Mouse (Mus musculus) heart, adult 2 months (tissue): ENCODE data around the gene Slc51a. TPM values are rescaled to one million over a fixed set of nuclear protein-coding genes. Genes with fewer than 3 reads are reported as not detected.

ENCODE experiments used
- DNase-seq, 2 experiments: peaks; one replicate each; pipeline ENCODE4 v3.0.0; 2021
- H3K27ac ChIP-seq: fragments of 200-600 bp; 2 replicates; pipeline ENCODE4 v1.8.1; 2022
- H3K27me3 ChIP-seq: fragments of 200-500 bp; 2 replicates; pipeline ENCODE4 v1.6.1; 2012; ENCODE audit warnings: mild to moderate bottlenecking, low read length, inconsistent platforms, mixed read lengths; ENCODE audit not compliant: control insufficient read depth, insufficient read depth
- H3K36me3 ChIP-seq: fragments of 200-500 bp; 2 replicates; pipeline ENCODE4 v1.6.1; 2012; ENCODE audit warnings: low read length, inconsistent platforms; ENCODE audit not compliant: control insufficient read depth, insufficient read depth
- H3K4me1 ChIP-seq: fragments of 200-500 bp; 2 replicates; pipeline ENCODE4 v1.6.1; 2011; ENCODE audit warnings: low read length; ENCODE audit not compliant: control insufficient read depth, insufficient read depth
- H3K4me3 ChIP-seq: fragments of 200-600 bp; 2 replicates; pipeline ENCODE4 v1.8.1; 2022
- H3K79me2 ChIP-seq: fragments of 200-500 bp; replicated peaks from 2 replicates; pipeline ENCODE4 v1.6.1; 2012; ENCODE audit warnings: mild to moderate bottlenecking, inconsistent platforms, low read length, moderate library complexity, mixed read lengths; ENCODE audit not compliant: control insufficient read depth, insufficient read depth
- H3K9ac ChIP-seq: fragments of 200-500 bp; 2 replicates; pipeline ENCODE4 v1.6.1; 2012; ENCODE audit warnings: low read depth, mild to moderate bottlenecking, control low read depth, inconsistent platforms, low read length, mixed read lengths
- CTCF ChIP-seq: fragments of 200-600 bp; IDR thresholded peaks from 2 replicates; pipeline ENCODE4 v1.8.1; 2022; ENCODE audit warnings: antibody characterized with exemption, mild to moderate bottlenecking, moderate library complexity
- EP300 ChIP-seq: fragments of 200-500 bp; IDR thresholded peaks from 2 replicates; pipeline ENCODE4 v1.6.1; 2011; ENCODE audit warnings: low read depth, low read length, control low read depth; ENCODE audit not compliant: insufficient read depth
- POLR2A ChIP-seq: fragments of 200-500 bp; IDR thresholded peaks from 2 replicates; pipeline ENCODE4 v1.6.1; 2011; ENCODE audit warnings: mild to moderate bottlenecking, low read depth, low read length, control low read depth; ENCODE audit not compliant: insufficient read depth
- WGBS: fragments of 180-500 bp; shearing (Covaris S2); methylation state at CpG from one replicate; pipeline ENCODE4 v1.1.7; 2018; 5-methylcytosine and 5-hydroxymethylcytosine counted together
- intact Hi-C: fragments of 180-260 bp; cut with DNase I; formaldehyde crosslinking; loops from one replicate; pipeline ENCODE4 v1.15.1; 2025
- polyA plus RNA-seq: library from polyadenylated mRNA; depleted of rRNA; stranded (reverse); fragments of >200 nt; gene quantifications from 2 replicates; pipeline ENCODE4 v1.2.3, GENCODE M21; 2012
- total RNA-seq, 2 experiments: library from RNA; stranded (reverse); gene quantifications; 2 replicates each; pipeline ENCODE4 v1.2.3; 2021

Slc51a gene
- total and polyA plus RNA-seq, 3 experiments: 0.55 to 1.1 (median 0.63) TPM

DNA sequence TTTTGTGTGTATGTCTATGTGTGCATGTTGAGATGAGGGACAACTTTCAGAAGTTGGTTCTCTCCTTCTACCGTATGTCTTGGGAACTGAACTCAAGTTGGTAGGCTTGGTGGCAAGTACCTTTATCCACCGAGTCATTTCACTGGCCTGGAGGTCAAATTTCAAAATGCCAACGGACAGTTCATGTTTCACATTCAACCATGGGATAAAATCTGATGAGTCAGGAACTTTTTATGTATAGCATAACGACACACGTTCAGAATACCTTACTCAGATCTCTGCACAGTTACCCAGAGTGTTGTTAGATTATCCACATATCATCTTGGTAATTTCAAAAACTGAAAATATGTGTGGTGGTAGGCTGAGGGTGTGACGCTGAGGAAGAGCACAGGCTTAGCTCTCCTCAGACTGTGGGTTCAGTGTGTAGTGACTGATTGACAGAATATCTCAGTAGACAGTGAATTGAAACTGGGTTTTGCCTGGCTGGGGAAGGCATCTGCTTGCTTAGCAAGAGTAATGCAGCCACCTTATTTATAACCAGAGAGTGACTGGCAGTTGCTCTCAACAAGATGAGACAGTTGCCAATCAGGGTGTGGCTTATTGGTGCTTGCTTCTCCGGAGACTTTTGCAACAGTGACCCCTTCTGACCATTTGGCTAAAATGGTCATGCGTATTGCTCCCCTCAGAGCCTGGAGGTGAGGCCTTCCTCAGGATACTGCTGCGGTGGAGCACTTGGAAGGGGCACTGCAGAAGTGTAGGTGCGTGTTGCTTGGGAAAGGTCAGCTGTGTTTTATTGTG lies 29.9 kb downstream of the Slc51a start:
- intact Hi-C loops: loop anchor here (2.0 kb wide), 1 partner anchor 87 kb away; no protein-coding TSS in a partner anchor
- Histone ChIP-seq H3K36me3 (peaks cover 3% of the 10 kb centered on the region; the same call in 1 of the 2 replicates), H3K27ac (peak overlapping the region; percentile 59), H3K4me3 (no peak overlapping the region), H3K79me2 (peaks cover 3% of the 10 kb centered on the region; the same call in 1 of the 2 replicates), H3K9ac (no peak overlapping the region; the same call in 1 of the 2 replicates), H3K4me1 (peaks cover 2% of the 10 kb centered on the region), H3K27me3 (no peaks in the 10 kb centered on the region)
- WGBS: 50% methylated on average over 10 of the region's 10 CpGs
- TF ChIP-seq POLR2A (no peak), CTCF (peak; percentile 79), EP300 (peak; percentile 85)
- peak; percentile 49 to 66 for DNase-seq

DNA sequence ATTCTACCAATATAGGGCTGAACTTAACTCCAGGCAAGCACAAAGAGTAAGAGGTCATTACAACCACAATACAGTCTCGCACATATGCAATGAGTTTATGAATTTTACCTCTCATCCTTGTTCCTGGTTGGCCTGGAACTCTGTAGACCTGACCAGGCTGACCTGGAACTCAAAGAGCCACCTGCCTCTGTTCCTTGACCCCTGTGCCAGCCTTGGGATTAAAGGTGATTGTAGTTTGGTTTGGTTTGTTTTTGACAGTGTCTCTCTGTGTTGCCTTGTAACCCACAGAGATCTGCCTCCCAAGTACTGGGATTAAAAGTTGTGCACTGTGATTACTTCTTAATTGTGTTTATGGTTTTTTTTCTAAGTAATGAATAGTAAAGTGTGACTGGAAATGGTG lies 30.9 kb downstream of the Slc51a start:
- H3K4me3 ChIP-seq: no peak overlapping the region
- H3K27ac ChIP-seq: no peak overlapping the region
- no peaks in the 10 kb centered on the region for H3K27me3 ChIP-seq
- peaks cover 1% of the 10 kb centered on the region; the same call in 1 of the 2 replicates for H3K4me1 ChIP-seq
- TF ChIP-seq CTCF: no peak
- TF ChIP-seq EP300: no peak
- no peak for TF ChIP-seq POLR2A
- H3K79me2 ChIP-seq: peaks cover 3% of the 10 kb centered on the region; the same call in 1 of the 2 replicates
- intact Hi-C loops: no loop called here
- WGBS: 100% methylated on average over 1 of the region's 1 CpGs
- no peak overlapping the region for H3K9ac ChIP-seq
- H3K36me3 ChIP-seq: peaks cover 3% of the 10 kb centered on the region; the same call in 1 of the 2 replicates
- DNase-seq: no peak

DNA sequence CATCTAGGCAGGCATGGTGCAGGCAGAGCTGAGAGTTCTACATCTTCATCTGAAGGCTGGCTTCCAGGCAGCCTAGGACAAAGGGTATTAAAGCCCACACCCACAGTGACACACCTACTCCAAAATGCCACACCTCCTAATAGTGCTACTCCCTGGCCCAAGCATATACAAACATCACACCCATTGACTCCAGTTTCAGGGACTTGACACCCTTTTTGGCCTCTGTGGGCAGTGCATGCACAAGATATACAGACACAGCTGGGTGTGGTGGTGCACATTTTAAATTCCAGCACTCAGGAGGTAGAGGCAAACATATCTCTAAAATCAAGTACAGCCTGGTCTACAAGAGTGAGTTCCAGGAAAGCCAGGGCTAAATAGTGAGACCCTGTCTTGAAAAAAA lies 31.6 kb downstream of the Slc51a start:
- Histone ChIP-seq H3K4me1 (peaks cover 2% of the 10 kb centered on the region), H3K9ac (no peak overlapping the region), H3K4me3 (no peak overlapping the region), H3K27ac (no peak overlapping the region), H3K27me3 (no peaks in the 10 kb centered on the region), H3K79me2 (peaks cover 3% of the 10 kb centered on the region; the same call in 1 of the 2 replicates), H3K36me3 (peaks cover 3% of the 10 kb centered on the region; the same call in 1 of the 2 replicates)
- intact Hi-C loops: no loop called here
- no peak for DNase-seq
- no peak for TF ChIP-seq EP300
- no peak for TF ChIP-seq POLR2A
- TF ChIP-seq CTCF: no peak

DNA sequence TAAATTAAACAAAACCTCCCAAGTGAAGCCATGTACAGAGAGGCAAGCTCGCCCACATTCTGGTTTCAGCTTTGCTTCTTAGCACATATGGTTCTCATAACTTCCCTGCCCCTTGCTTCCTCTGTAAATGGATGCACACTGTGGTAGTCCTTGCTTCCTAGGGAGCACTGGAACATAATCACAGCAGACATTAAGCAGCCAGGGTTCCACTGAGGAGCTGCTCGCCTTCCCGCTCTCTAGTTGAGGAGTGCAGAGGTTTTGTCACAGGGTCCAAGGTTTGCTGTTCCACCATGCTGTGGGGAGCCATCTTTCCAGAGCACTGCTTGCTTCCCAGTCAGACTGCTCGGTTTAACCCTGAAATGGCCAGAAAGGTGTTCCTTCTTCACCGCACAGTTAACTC lies 33.0 kb downstream of the Slc51a start:
- no peak for DNase-seq
- Histone ChIP-seq H3K9ac (no peak overlapping the region), H3K79me2 (peaks cover 3% of the 10 kb centered on the region; the same call in 1 of the 2 replicates), H3K4me1 (peaks cover 3% of the 10 kb centered on the region), H3K27ac (no peak overlapping the region), H3K4me3 (no peak overlapping the region), H3K36me3 (peaks cover 4% of the 10 kb centered on the region), H3K27me3 (no peaks in the 10 kb centered on the region)
- 97% methylated on average over 5 of the region's 5 CpGs for WGBS
- intact Hi-C loops: no loop called here
- no peak for TF ChIP-seq CTCF
- no peak for TF ChIP-seq EP300
- TF ChIP-seq POLR2A: no peak

DNA sequence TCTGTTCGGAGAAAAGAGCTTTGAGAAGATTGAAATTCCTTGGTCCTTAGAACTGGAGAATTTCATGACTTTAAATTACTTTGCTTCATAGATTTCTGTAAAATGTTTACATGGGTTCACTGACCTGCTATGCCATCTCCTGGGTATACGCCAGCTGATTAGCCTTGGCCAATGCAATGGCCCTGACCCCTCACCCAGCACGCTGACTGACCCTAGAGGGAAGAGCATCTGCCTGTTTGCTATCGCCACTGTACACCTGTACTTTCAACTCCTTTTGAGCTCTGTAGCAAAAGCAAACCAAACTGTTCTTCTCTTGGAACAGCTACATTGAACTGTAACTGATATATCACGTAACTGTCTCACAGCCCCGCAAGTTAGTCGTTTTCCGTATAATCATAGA lies 34.6 kb downstream of the Slc51a start:
- 92% methylated on average over 8 of the region's 8 CpGs for WGBS
- intact Hi-C loops: no loop called here
- Histone ChIP-seq H3K4me1 (peaks cover 5% of the 10 kb centered on the region), H3K9ac (no peak overlapping the region), H3K27me3 (no peaks in the 10 kb centered on the region), H3K36me3 (peaks cover 11% of the 10 kb centered on the region), H3K4me3 (no peak overlapping the region), H3K79me2 (peaks cover 3% of the 10 kb centered on the region; the same call in 1 of the 2 replicates), H3K27ac (no peak overlapping the region)
- TF ChIP-seq CTCF: no peak
- no peak for TF ChIP-seq EP300
- TF ChIP-seq POLR2A: no peak
- DNase-seq: no peak

DNA sequence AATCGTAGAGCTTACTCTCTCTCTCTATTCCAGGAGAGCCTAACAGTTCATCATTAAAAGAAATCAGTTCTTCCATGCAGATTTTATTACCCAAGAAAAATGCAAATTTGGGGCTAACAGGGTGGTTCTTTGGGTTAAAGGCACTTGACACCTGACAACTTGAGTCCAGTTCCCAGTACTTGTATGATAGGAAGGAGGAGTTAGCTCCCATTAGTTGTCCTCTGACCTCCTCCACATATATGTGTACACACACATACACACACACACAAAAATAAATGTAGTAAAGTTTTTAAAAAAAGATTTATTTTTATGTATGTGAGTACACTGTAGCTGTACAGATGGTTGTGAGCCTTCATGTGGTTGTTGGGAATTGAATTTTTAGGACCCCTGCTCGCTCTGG lies 37.5 kb downstream of the Slc51a start:
- Histone ChIP-seq H3K4me1 (peaks cover 12% of the 10 kb centered on the region), H3K4me3 (no peak overlapping the region), H3K36me3 (peaks cover 17% of the 10 kb centered on the region), H3K27me3 (no peaks in the 10 kb centered on the region), H3K79me2 (peaks cover 4% of the 10 kb centered on the region; the same call in 1 of the 2 replicates), H3K9ac (no peak overlapping the region), H3K27ac (no peak overlapping the region)
- WGBS: 97% methylated on average over 2 of the region's 2 CpGs
- TF ChIP-seq CTCF: no peak
- intact Hi-C loops: no loop called here
- DNase-seq: no peak
